Mouse (Mus musculus) ovary, adult 18-20 months (tissue): ENCODE results near the gene Dnm3.

Source experiments
- DNase-seq: peaks from one replicate; pipeline ENCODE4 v3.0.0; 2022; ENCODE audit warnings: low spot score, mixed read lengths

The Dnm3 gene

GRCm38 (mm10) chr1:162477246-162478209 lies at the start of gene Dnm3:
Gene Dnm3 (minus strand): TSS chr1:162478034.
- DNase-seq = peak; percentile 83

GRCm38 (mm10) chr1:162515116-162515515 lies 37.3 kb upstream of the Dnm3 start:
- DNase-seq = no peak

- DNase-seq = no peak
These were observed 32.2 kb upstream of the Dnm3 start for GRCm38 (mm10) chr1:162510013-162510356.

GRCm38 (mm10) chr1:162509329-162510012 lies 31.6 kb upstream of the Dnm3 start:
- peak; percentile 61 for DNase-seq

- DNase-seq = no peak
These were observed 30.6 kb upstream of the Dnm3 start for GRCm38 (mm10) chr1:162508211-162509005.

GRCm38 (mm10) chr1:162506516-162506915 lies 28.7 kb upstream of the Dnm3 start:
- no peak for DNase-seq

GRCm38 (mm10) chr1:162505649-162506048 lies 27.8 kb upstream of the Dnm3 start:
- DNase-seq = no peak

GRCm38 (mm10) chr1:162476531-162477080 lies 1.2 kb downstream of the Dnm3 start:
- no peak for DNase-seq

GRCm38 (mm10) chr1:162472949-162473348 lies 4.9 kb downstream of the Dnm3 start:
- DNase-seq = no peak

GRCm38 (mm10) chr1:162471089-162471488 lies 6.7 kb downstream of the Dnm3 start:
- no peak for DNase-seq

GRCm38 (mm10) chr1:162469752-162470280 lies 8.0 kb downstream of the Dnm3 start:
- peak; percentile 25 for DNase-seq

- DNase-seq = no peak
These were observed 14.2 kb downstream of the Dnm3 start for GRCm38 (mm10) chr1:162463676-162464075.

GRCm38 (mm10) chr1:162458711-162459110 lies 19.1 kb downstream of the Dnm3 start:
- DNase-seq = no peak

GRCm38 (mm10) chr1:162456861-162457260 lies 21.0 kb downstream of the Dnm3 start:
- DNase-seq = no peak

GRCm38 (mm10) chr1:162456406-162456805 lies 21.4 kb downstream of the Dnm3 start:
- DNase-seq = no peak

GRCm38 (mm10) chr1:162453578-162453977 lies 24.3 kb downstream of the Dnm3 start:
- no peak for DNase-seq

GRCm38 (mm10) chr1:162453030-162453429 lies 24.8 kb downstream of the Dnm3 start:
- DNase-seq = no peak

- DNase-seq = no peak
These were observed 28.5 kb downstream of the Dnm3 start for GRCm38 (mm10) chr1:162449161-162449909.

- no peak for DNase-seq
These were observed 33.0 kb downstream of the Dnm3 start for GRCm38 (mm10) chr1:162444805-162445204.

- DNase-seq = no peak
These were observed 38.3 kb downstream of the Dnm3 start for GRCm38 (mm10) chr1:162439576-162439975.

- DNase-seq = no peak
These were observed 41.2 kb downstream of the Dnm3 start for GRCm38 (mm10) chr1:162436672-162437071.
